16 mouse cellular contexts compared by ENCODE assay signal in genomic region chr10:43648815-43649447, GRCm38 (mm10).
DNase-seq lines count a peak whose midpoint lies in the region; ATAC-seq and TF ChIP-seq lines count a peak whose summit lies in the region.
"Had no signal": no experiment of that assay in that cellular context is flagged by ENCODE, and none has a peak within 500 bp of the region (broad histone marks: within the 10 kb centered on the region; RNA-seq: fewer than 3 reads in every experiment).

No protein-coding gene starts in this region.

- intact Hi-C loops in heart, postnatal 25 days (cut with DNase I) = no loop called here

- no peaks in the 10 kb centered on the region for H3K27me3 ChIP-seq in embryonic facial prominence, embryonic 10.5 days (replicated peaks; ENCODE audit: low read depth, poor library complexity, severe bottlenecking)
- H3K27me3 ChIP-seq in liver, embryonic 12.5 days (replicated peaks) = no peaks in the 10 kb centered on the region
- H3K27me3 ChIP-seq in stomach, postnatal 0 days (ENCODE audit: control insufficient read depth, insufficient read depth, low read length) = no peaks in the 10 kb centered on the region
- no peaks in the 10 kb centered on the region for H3K27me3 ChIP-seq in midbrain, embryonic 11.5 days (ENCODE audit: control insufficient read depth, insufficient read depth, low read length)
- H3K27me3 ChIP-seq: limb, embryonic 15.5 days had no signal

- H3K27ac ChIP-seq in embryonic facial prominence, embryonic 10.5 days (replicated peaks) = no peak overlapping the region
- peak overlapping the region; percentile 74 for H3K27ac ChIP-seq in liver, embryonic 12.5 days
- H3K27ac ChIP-seq in stomach, postnatal 0 days (replicated peaks) = no peak overlapping the region
- no peak overlapping the region for H3K27ac ChIP-seq in midbrain, embryonic 11.5 days (ENCODE audit: low read depth, low read length)
- H3K27ac ChIP-seq: limb, embryonic 15.5 days had no signal

- H3K9ac ChIP-seq in liver, embryonic 12.5 days = peak overlapping the region; percentile 37
- H3K9ac ChIP-seq in stomach, postnatal 0 days (ENCODE audit: low read length) = no peak overlapping the region
- no peak overlapping the region for H3K9ac ChIP-seq in midbrain, embryonic 11.5 days (ENCODE audit: low read length)
- H3K9ac ChIP-seq: limb, embryonic 15.5 days had no signal

- no peak for TF ChIP-seq EP300 in stomach, postnatal 0 days (optimal IDR thresholded peaks at IDR 0.05)

- H3K36me3 ChIP-seq in embryonic facial prominence, embryonic 10.5 days (replicated peaks) = no peaks in the 10 kb centered on the region
- no peaks in the 10 kb centered on the region for H3K36me3 ChIP-seq in liver, embryonic 12.5 days
- no peaks in the 10 kb centered on the region for H3K36me3 ChIP-seq in stomach, postnatal 0 days (ENCODE audit: control insufficient read depth, insufficient read depth, low read length)
- H3K36me3 ChIP-seq in midbrain, embryonic 11.5 days (ENCODE audit: control insufficient read depth, insufficient read depth, low read length) = no peaks in the 10 kb centered on the region
- H3K36me3 ChIP-seq: limb, embryonic 15.5 days had no signal

- 0 out of 2 replicates have a peak, but pooled peaks cover 2% of the 10 kb centered on the region for H3K9me3 ChIP-seq in embryonic facial prominence, embryonic 10.5 days
- H3K9me3 ChIP-seq in liver, embryonic 12.5 days (replicated peaks) = no peaks in the 10 kb centered on the region
- H3K9me3 ChIP-seq in stomach, postnatal 0 days (ENCODE audit: control insufficient read depth, low read length) = no peaks in the 10 kb centered on the region
- H3K9me3 ChIP-seq in midbrain, embryonic 11.5 days (ENCODE audit: control insufficient read depth, low read length) = no peaks in the 10 kb centered on the region
- H3K9me3 ChIP-seq: limb, embryonic 15.5 days had no signal

- no peak overlapping the region for H3K4me2 ChIP-seq in liver, embryonic 12.5 days
- no peak overlapping the region for H3K4me2 ChIP-seq in stomach, postnatal 0 days (replicated peaks; ENCODE audit: low read depth)
- H3K4me2 ChIP-seq in midbrain, embryonic 11.5 days = no peak overlapping the region
- H3K4me2 ChIP-seq: heart, embryonic 11.5 days; limb, embryonic 15.5 days had no signal

- peaks cover 15% of the 10 kb centered on the region for H3K4me1 ChIP-seq in embryonic facial prominence, embryonic 10.5 days
- peaks cover 55% of the 10 kb centered on the region for H3K4me1 ChIP-seq in liver, embryonic 12.5 days
- no peaks in the 10 kb centered on the region for H3K4me1 ChIP-seq in stomach, postnatal 0 days (replicated peaks; ENCODE audit: control insufficient read depth, insufficient read depth)
- no peaks in the 10 kb centered on the region for H3K4me1 ChIP-seq in midbrain, embryonic 11.5 days (ENCODE audit: control insufficient read depth, insufficient read depth, low read length)
- H3K4me1 ChIP-seq: limb, embryonic 15.5 days had no signal

- peak; percentile 50 for DNase-seq in heart, adult 11 months
- no peak for DNase-seq in heart, postnatal 25 days (ENCODE audit: low spot score)
- peak; percentile 28 for DNase-seq in embryonic facial prominence, embryonic 10.5 days (ENCODE audit: low spot score)
- DNase-seq in stomach, postnatal 0 days (ENCODE audit: low spot score) = no peak
- no peak for DNase-seq in midbrain, embryonic 11.5 days (ENCODE audit: low spot score, missing footprints)
- DNase-seq in cerebellum, postnatal 10 days = no peak
- DNase-seq: adrenal gland, postnatal 36 days; cerebellum, adult 9-10 months; embryo, embryonic 11 days; gastrocnemius, postnatal 36 days; kidney, adult 9 months; lung, postnatal 14 days; thymus, postnatal 36 days had no signal

- no peak overlapping the region for H3K4me3 ChIP-seq in embryonic facial prominence, embryonic 10.5 days
- no peak overlapping the region for H3K4me3 ChIP-seq in liver, embryonic 12.5 days
- no peak overlapping the region for H3K4me3 ChIP-seq in stomach, postnatal 0 days (ENCODE audit: low read depth, low read length)
- H3K4me3 ChIP-seq in midbrain, embryonic 11.5 days (ENCODE audit: low read depth, low read length) = no peak overlapping the region
- H3K4me3 ChIP-seq: limb, embryonic 15.5 days had no signal

- 79% methylated on average over 6 of the region's 6 CpGs for WGBS in embryonic facial prominence, embryonic 10.5 days
- 45% methylated on average over 6 of the region's 6 CpGs for WGBS in liver, embryonic 12.5 days (ENCODE audit: insufficient replicate concordance)
- WGBS in stomach, postnatal 0 days = 60% methylated on average over 6 of the region's 6 CpGs
- 83% methylated on average over 6 of the region's 6 CpGs for WGBS in midbrain, embryonic 11.5 days

- ATAC-seq in liver, embryonic 12.5 days = peak; percentile 72
- ATAC-seq in stomach, postnatal 0 days (ENCODE audit: low FRiP score, low TSS enrichment) = 0 out of 2 replicates have a peak, but pooled peaks have one; percentile 26
- ATAC-seq in midbrain, embryonic 11.5 days (ENCODE audit: low FRiP score) = no peak

- no peak for TF ChIP-seq CTCF in stomach, postnatal 0 days (IDR thresholded peaks at IDR 0.05; ENCODE audit: low read depth)

Comparison
In these comparisons a context has a peak if more than half of its experiments do, and no peak if none do; other contexts are left out.
1. DNase-seq: peak in heart, adult 11 months (single experiment) and embryonic facial prominence, embryonic 10.5 days (single experiment); none in heart, postnatal 25 days (single experiment), stomach, postnatal 0 days (single experiment), midbrain, embryonic 11.5 days (single experiment) and cerebellum, postnatal 10 days (0 of 2).